Mouse (Mus musculus) bone marrow macrophage, adult 2 months (primary cell): ENCODE measurements around the gene Dydc1. TPM values are rescaled to one million over a fixed set of nuclear protein-coding genes. Genes with fewer than 3 reads are reported as not detected.

ENCODE experiments used
- H3K27ac ChIP-seq: 2 replicates; pipeline ENCODE4 v1.5.1; 2012; ENCODE audit warnings: low read depth, low read length; ENCODE audit not compliant: insufficient read depth
- H3K4me1 ChIP-seq: 2 replicates; pipeline ENCODE4 v1.6.1; 2012; ENCODE audit warnings: low read length; ENCODE audit not compliant: control insufficient read depth, insufficient read depth
- H3K4me3 ChIP-seq: 2 replicates; pipeline ENCODE4 v1.5.1; 2012; ENCODE audit warnings: mild to moderate bottlenecking, low read length, moderate library complexity; ENCODE audit not compliant: insufficient read depth
- CTCF ChIP-seq: IDR thresholded peaks from 2 replicates; pipeline ENCODE4 v1.5.1; 2012; ENCODE audit warnings: low read depth, mild to moderate bottlenecking, low read length, moderate library complexity
- POLR2A ChIP-seq: IDR thresholded peaks from 2 replicates; pipeline ENCODE4 v1.6.1; 2012; ENCODE audit warnings: mild to moderate bottlenecking, low read depth, low read length, borderline replicate concordance
- polyA plus RNA-seq: library from polyadenylated mRNA; stranded (reverse); fragments of >200 nt; gene quantifications from 2 replicates; pipeline ENCODE4 v1.2.4, GENCODE M21; 2012; ENCODE audit not compliant: missing spikeins, insufficient read depth, insufficient read length

The Dydc1 gene
- polyA plus RNA-seq, 1 experiment = not detected

GRCm38 (mm10) chr14:41096296-41096860 is 23.7 kb downstream of the Dydc1 start:
- H3K4me3 ChIP-seq = no peak overlapping the region
- no peaks in the 10 kb centered on the region for H3K4me1 ChIP-seq
- TF ChIP-seq CTCF (no peak), POLR2A (no peak)
- no peak overlapping the region for H3K27ac ChIP-seq

GRCm38 (mm10) chr14:41098726-41099125 is 26.0 kb downstream of the Dydc1 start:
- H3K4me1 ChIP-seq = no peaks in the 10 kb centered on the region
- no peak overlapping the region for H3K4me3 ChIP-seq
- H3K27ac ChIP-seq = no peak overlapping the region
- TF ChIP-seq POLR2A (no peak), CTCF (no peak)

- no peak overlapping the region for H3K27ac ChIP-seq
- TF ChIP-seq POLR2A = no peak
- H3K4me3 ChIP-seq = no peak overlapping the region
- no peaks in the 10 kb centered on the region for H3K4me1 ChIP-seq
Observed at GRCm38 (mm10) chr14:41100712-41101111, 28.0 kb downstream of the Dydc1 start.

GRCm38 (mm10) chr14:41101242-41101641 is 28.5 kb downstream of the Dydc1 start:
- Histone ChIP-seq H3K27ac (no peak overlapping the region), H3K4me1 (no peaks in the 10 kb centered on the region), H3K4me3 (no peak overlapping the region)
- TF ChIP-seq POLR2A (no peak), CTCF (no peak)

GRCm38 (mm10) chr14:41102269-41102668 is 29.6 kb downstream of the Dydc1 start:
- Histone ChIP-seq H3K4me1 (no peaks in the 10 kb centered on the region), H3K27ac (no peak overlapping the region), H3K4me3 (no peak overlapping the region)
- TF ChIP-seq CTCF = no peak
- no peak for TF ChIP-seq POLR2A

GRCm38 (mm10) chr14:41104853-41105444 is 32.2 kb downstream of the Dydc1 start, which contains the start of gene Mat1a:
Gene Mat1a, plus strand, starts transcription at chr14:41105035.
- no peak within 1 kb of the TSS for H3K4me3 ChIP-seq
- H3K4me1 ChIP-seq = no peaks in the 10 kb centered on the region
- TF ChIP-seq POLR2A (no peak), CTCF (no peak)
- no peak within 1 kb of the TSS for H3K27ac ChIP-seq

- TF ChIP-seq CTCF = no peak
- TF ChIP-seq POLR2A = no peak
- Histone ChIP-seq H3K27ac (no peak overlapping the region), H3K4me1 (no peaks in the 10 kb centered on the region), H3K4me3 (no peak overlapping the region)
Observed at GRCm38 (mm10) chr14:41111031-41111668, 38.4 kb downstream of the Dydc1 start.

- TF ChIP-seq CTCF = no peak
- TF ChIP-seq POLR2A = no peak
- Histone ChIP-seq H3K4me1 (no peaks in the 10 kb centered on the region), H3K27ac (no peak overlapping the region), H3K4me3 (no peak overlapping the region)
Observed at GRCm38 (mm10) chr14:41112944-41113343, 40.2 kb downstream of the Dydc1 start.

- TF ChIP-seq POLR2A (no peak), CTCF (no peak)
- no peaks in the 10 kb centered on the region for H3K4me1 ChIP-seq
- H3K27ac ChIP-seq = no peak overlapping the region
Observed at GRCm38 (mm10) chr14:41116271-41116670, 43.6 kb downstream of the Dydc1 start.

GRCm38 (mm10) chr14:41124683-41125082 is 52.0 kb downstream of the Dydc1 start:
- TF ChIP-seq POLR2A (no peak), CTCF (no peak)
- Histone ChIP-seq H3K4me3 (no peak overlapping the region), H3K4me1 (no peaks in the 10 kb centered on the region), H3K27ac (no peak overlapping the region)

More at GRCm38 (mm10) chr14:41116271-41116670, 43.6 kb downstream of the Dydc1 start:
- H3K4me3 ChIP-seq = no peak overlapping the region
